Mouse (Mus musculus) MN1 (cell line): Measurements from ENCODE around the gene Tbcel.

Experiments used
- DNase-seq: peaks from one replicate; pipeline ENCODE4 v3.0.0-alpha.2; 2016; ENCODE audit warnings: low spot score

Tbcel gene

DNA sequence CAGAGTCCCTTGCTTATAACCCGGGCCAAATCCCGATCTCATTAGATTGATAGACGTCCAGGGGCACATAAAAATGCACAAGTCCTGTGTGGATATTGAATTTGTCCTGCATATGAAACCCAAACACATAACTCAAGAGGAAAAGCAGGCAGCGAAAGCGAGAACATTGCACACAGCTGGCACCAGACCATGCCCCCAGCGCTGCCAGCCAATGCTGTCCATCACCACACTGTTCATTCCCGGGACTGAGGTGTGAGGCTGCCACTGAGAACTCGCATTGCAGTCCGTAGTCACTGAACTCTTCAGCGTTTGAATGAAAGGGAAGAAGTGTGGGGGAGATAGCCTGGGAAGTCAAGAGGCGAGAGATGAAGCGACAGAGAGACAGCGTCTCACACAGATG, 122.0 kb downstream of the Tbcel start:
- DNase-seq: no peak

GRCm38 (mm10) chr9:42382628-42383347, 124.8 kb downstream of the Tbcel start:
- no peak for DNase-seq

- DNase-seq: no peak
These were observed 125.5 kb downstream of the Tbcel start for GRCm38 (mm10) chr9:42382063-42382462.

DNA sequence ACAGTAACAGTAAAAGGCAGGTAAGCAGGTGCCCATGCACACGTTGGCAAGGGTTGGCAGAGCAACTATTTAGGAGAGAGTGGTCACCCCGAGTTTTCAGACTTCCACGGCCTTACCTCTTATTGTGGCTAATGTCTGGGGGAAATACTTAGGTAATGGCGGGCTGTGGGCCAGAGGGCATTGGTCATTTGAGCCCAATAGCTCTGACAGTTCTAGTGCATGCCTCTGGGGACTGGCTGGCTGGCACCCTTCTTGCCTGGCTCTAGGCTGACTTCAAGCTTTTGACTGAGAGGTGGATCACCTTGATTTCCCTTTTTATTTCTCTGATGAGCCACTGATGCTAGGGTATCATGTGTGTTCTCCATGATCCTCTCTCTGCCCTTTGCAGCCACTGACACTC, 129.5 kb downstream of the Tbcel start:
- no peak for DNase-seq

- DNase-seq: no peak
These were observed 130.0 kb downstream of the Tbcel start for GRCm38 (mm10) chr9:42377656-42378055.

DNA sequence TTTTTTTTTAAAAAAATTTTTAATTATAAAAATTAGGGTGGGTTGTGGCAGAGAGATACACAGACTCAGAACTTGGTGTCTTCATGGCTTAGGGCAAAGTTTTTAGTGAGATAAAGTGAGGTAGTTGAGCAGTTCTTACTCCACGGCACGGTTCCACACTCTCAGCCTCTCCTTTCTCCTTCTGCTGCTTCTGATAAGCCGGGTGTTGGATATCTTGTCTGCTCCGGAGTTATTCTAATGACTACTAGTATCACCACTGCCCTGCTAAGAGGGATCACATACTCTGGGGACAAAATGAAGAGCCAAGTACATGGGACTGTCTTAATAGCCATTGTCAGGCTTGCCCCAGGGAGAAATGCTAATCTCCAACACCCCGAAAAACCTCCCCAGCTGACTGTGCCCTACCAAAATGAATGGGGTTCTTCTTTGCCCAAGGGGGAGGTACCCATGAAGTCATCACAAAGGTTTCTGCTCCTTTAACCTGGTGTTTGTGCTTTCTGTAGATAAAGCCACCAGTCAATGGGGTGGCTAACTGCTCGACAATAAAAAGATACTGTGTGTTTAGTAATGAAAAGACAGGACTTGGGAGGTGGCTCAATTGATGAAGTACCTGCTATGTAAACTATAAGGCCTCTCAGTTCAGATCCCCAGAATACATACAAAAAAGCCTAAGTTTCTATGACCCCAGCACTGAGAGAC, 135.8 kb downstream of the Tbcel start:
- DNase-seq: no peak
